Comparison of ENCODE assay signal across 8 mouse cellular contexts in the genomic region with DNA sequence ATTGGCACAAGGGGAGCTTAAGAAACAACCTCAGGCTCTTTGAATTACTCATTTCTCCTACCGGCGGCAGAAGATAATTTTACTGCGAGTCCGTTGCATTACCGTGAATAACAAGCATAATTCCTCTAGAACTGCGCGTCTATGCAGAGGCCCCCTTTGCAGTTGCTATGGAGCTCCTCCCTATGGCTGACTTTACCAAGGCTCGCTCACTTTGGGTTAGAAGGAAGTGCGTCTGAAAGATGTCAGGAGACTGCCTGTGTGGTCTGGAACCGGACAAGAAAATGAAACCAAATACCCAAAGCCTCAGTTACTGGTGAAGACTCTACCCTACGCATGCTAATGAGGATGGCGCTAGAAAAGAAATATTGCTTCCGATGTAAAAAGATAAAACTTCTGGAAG.
A peak's percentile ranks its signal among the peaks of the same experiment; 100 is the strongest.
DNase-seq lines count a peak whose midpoint lies in the region; ATAC-seq and TF ChIP-seq lines count a peak whose summit lies in the region.

No protein-coding gene starts in this region.

- WGBS in midbrain, postnatal 0 days, result 58% methylated on average over 13 of the region's 13 CpGs
- 82% methylated on average over 13 of the region's 13 CpGs for WGBS in midbrain, embryonic 10.5 days
- WGBS in liver, embryonic 12.5 days (ENCODE audit: insufficient replicate concordance), result 38% methylated on average over 13 of the region's 13 CpGs

- peak; percentile 8 for DNase-seq in embryo, embryonic 10 days (ENCODE audit: low spot score)
- DNase-seq in embryo, embryonic 9.5 days (ENCODE audit: extremely low spot score), result no peak
- DNase-seq in midbrain, postnatal 0 days (ENCODE audit: low spot score), result peak; percentile 42
- DNase-seq in midbrain, embryonic 10.5 days (ENCODE audit: low spot score), result no peak
- peak; percentile 57 for DNase-seq in thymus, postnatal 25 days
- no peak for DNase-seq in urinary bladder, postnatal 4 days (ENCODE audit: low spot score in 2 of 2)
- no peak for DNase-seq in ovary, postnatal 10 days (ENCODE audit: low spot score)

- H3K27me3 ChIP-seq in midbrain, postnatal 0 days (ENCODE audit: insufficient read depth, low read length), result no peaks in the 10 kb centered on the region
- H3K27me3 ChIP-seq in midbrain, embryonic 10.5 days (ENCODE audit: low read depth, poor library complexity, severe bottlenecking), result no peaks in the 10 kb centered on the region
- H3K27me3 ChIP-seq in liver, embryonic 12.5 days (replicated peaks), result no peaks in the 10 kb centered on the region

- H3K4me3 ChIP-seq in midbrain, postnatal 0 days (ENCODE audit: low read depth, low read length), result no peak overlapping the region
- no peak overlapping the region for H3K4me3 ChIP-seq in midbrain, embryonic 10.5 days
- 0 out of 2 replicates have a peak overlapping the region, but pooled peaks have one; percentile 17 for H3K4me3 ChIP-seq in liver, embryonic 12.5 days

- 0 out of 2 replicates have a peak, but pooled peaks cover 4% of the 10 kb centered on the region for H3K9me3 ChIP-seq in midbrain, postnatal 0 days (ENCODE audit: low read length)
- H3K9me3 ChIP-seq in midbrain, embryonic 10.5 days (replicated peaks), result no peaks in the 10 kb centered on the region
- no peaks in the 10 kb centered on the region for H3K9me3 ChIP-seq in liver, embryonic 12.5 days (replicated peaks)

- no peaks in the 10 kb centered on the region for H3K4me1 ChIP-seq in midbrain, postnatal 0 days (ENCODE audit: insufficient read depth, low read length)
- H3K4me1 ChIP-seq in midbrain, embryonic 10.5 days, result no peaks in the 10 kb centered on the region
- no peaks in the 10 kb centered on the region for H3K4me1 ChIP-seq in liver, embryonic 12.5 days

- no peak overlapping the region for H3K9ac ChIP-seq in midbrain, postnatal 0 days (replicated peaks; ENCODE audit: low read length, poor library complexity, severe bottlenecking)
- H3K9ac ChIP-seq in liver, embryonic 12.5 days, result no peak overlapping the region

- peak overlapping the region; percentile 28 for H3K4me2 ChIP-seq in midbrain, postnatal 0 days (ENCODE audit: low read depth, low read length, poor library complexity, severe bottlenecking)
- H3K4me2 ChIP-seq in liver, embryonic 12.5 days, result peak overlapping the region; percentile 46

- H3K27ac ChIP-seq in midbrain, postnatal 0 days (ENCODE audit: low read depth, low read length), result no peak overlapping the region
- H3K27ac ChIP-seq in midbrain, embryonic 10.5 days (replicated peaks), result no peak overlapping the region
- no peak overlapping the region for H3K27ac ChIP-seq in liver, embryonic 12.5 days

- ATAC-seq in midbrain, postnatal 0 days (ENCODE audit: low FRiP score), result no peak
- no peak for ATAC-seq in liver, embryonic 12.5 days

- peak; percentile 36 for TF ChIP-seq CTCF in midbrain, postnatal 0 days (IDR thresholded peaks at IDR 0.05)

- no peaks in the 10 kb centered on the region for H3K36me3 ChIP-seq in midbrain, postnatal 0 days (ENCODE audit: insufficient read depth, low read length)
- no peaks in the 10 kb centered on the region for H3K36me3 ChIP-seq in midbrain, embryonic 10.5 days
- no peaks in the 10 kb centered on the region for H3K36me3 ChIP-seq in liver, embryonic 12.5 days

Comparison
In these comparisons a context has a peak if more than half of its experiments do, and no peak if none do; other contexts are left out.
1. DNase-seq: peak in embryo, embryonic 10 days (single experiment), midbrain, postnatal 0 days (single experiment) and thymus, postnatal 25 days (single experiment); none in embryo, embryonic 9.5 days (single experiment), midbrain, embryonic 10.5 days (single experiment), urinary bladder, postnatal 4 days (0 of 2) and ovary, postnatal 10 days (single experiment).